Mouse (Mus musculus) mouse trophoblast stem cell (cell line): ENCODE measurements around the gene Sypl.

Experiments used
- in situ Hi-C, 2 experiments: fragments of 300-500 bp; cut with MseI, MboI; formaldehyde crosslinking; loops; 2 replicates in 1 of 2; 3 replicates in 1 of 2; pipeline ENCODE4 v1.15.1; 2025

Sypl gene

GRCm38 (mm10) chr12:32953596-32954215 lies at the start of gene Sypl:
Gene Sypl, plus strand, starts transcription at chr12:32953891.
- in situ Hi-C loops, result no loop called here

GRCm38 (mm10) chr12:32909686-32910085 lies 44.0 kb upstream of the Sypl start:
- in situ Hi-C loops, result loop anchor here in 1 of 2 experiments (5.0 kb wide), 1 partner anchor 98 kb away; no protein-coding TSS in a partner anchor

GRCm38 (mm10) chr12:32910092-32910491 lies 43.6 kb upstream of the Sypl start:
- in situ Hi-C loops, result loop anchor here in 1 of 2 experiments (5.0 kb wide), 1 partner anchor 97 kb away; no protein-coding TSS in a partner anchor

GRCm38 (mm10) chr12:32910560-32911194 lies 43.0 kb upstream of the Sypl start:
- in situ Hi-C loops, result loop anchor here in 1 of 2 experiments (5.0 kb wide), 1 partner anchor 97 kb away; no protein-coding TSS in a partner anchor

- in situ Hi-C loops, result loop anchor here in 1 of 2 experiments (5.0 kb wide), 1 partner anchor 96 kb away; no protein-coding TSS in a partner anchor
Observed at GRCm38 (mm10) chr12:32911569-32911968, 42.1 kb upstream of the Sypl start.

- in situ Hi-C loops, result loop anchor here in 1 of 2 experiments (5.0 kb wide), 1 partner anchor 95 kb away; no protein-coding TSS in a partner anchor
Observed at GRCm38 (mm10) chr12:32912772-32913171, 40.9 kb upstream of the Sypl start.

DNA sequence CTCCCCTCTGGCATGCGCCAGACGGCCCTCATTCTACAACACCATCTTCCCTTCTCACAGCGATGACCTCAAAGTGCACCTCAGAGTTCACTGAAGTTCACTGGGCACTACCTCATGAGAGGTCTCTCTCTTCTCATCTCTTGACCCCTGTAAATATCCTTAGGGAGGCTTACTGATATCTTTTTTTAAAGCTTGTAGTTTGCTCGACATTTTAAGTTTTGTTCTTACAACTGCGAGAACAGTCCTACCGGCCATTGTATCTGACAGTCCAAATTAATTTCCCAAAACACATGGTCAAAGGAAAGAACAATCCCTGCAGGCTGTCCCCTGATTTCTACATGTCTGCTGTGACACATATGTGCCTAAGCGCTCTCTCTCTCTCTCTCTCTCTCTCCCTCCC lies 35.0 kb upstream of the Sypl start:
- in situ Hi-C loops, result no loop called here

- in situ Hi-C loops, result no loop called here
Observed at GRCm38 (mm10) chr12:32919091-32919490, 34.6 kb upstream of the Sypl start.

DNA sequence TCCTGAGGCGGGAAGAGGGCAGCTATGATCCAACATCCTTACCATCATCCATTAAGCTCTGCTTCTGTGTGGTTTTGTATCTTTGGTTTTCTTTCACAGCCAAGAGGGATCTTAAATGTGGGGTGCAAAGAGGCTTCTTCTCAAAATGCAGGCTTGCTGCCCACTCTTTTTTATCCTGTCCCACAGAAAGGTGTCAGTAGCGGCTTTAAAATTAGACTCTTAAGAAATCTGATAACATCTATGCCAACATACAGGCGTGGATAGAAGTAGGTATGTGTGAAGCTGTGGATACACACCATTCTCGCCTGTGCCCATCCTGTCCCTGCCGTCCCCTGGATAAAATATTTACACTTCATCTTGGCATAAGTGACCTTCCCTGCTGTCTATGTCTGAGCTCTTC lies 34.2 kb upstream of the Sypl start:
- in situ Hi-C loops, result no loop called here

GRCm38 (mm10) chr12:32920185-32920788 lies 33.4 kb upstream of the Sypl start:
- in situ Hi-C loops, result loop anchor here in 1 of 2 experiments (10.0 kb wide), 1 partner anchor 95 kb away; no protein-coding TSS in a partner anchor

- in situ Hi-C loops, result loop anchor here in 1 of 2 experiments (10.0 kb wide), 1 partner anchor 94 kb away; no protein-coding TSS in a partner anchor
Observed at GRCm38 (mm10) chr12:32921071-32921470, 32.6 kb upstream of the Sypl start.

- in situ Hi-C loops, result loop anchor here in 1 of 2 experiments (10.0 kb wide), 1 partner anchor 93 kb away; no protein-coding TSS in a partner anchor
Observed at GRCm38 (mm10) chr12:32921532-32922131, 32.1 kb upstream of the Sypl start.

DNA sequence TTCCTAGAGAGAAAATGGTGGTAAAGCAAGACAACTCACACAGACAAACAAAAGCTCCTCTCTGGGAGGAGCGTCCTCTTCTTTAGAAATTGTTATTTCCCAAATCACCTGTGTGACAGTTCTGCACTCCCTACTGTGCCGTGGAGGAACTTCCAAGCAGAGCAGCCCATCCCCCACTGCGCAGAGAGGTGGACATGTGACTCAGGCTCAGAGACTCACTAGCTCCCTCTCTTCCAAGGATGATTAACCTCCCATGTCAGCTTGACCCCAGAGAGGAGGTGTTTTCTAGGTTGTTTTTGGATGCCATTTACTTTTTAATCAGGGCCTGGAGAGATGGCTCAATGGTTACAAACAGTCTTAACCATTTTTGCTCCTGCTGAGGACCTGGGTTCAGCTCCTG lies 29.4 kb upstream of the Sypl start:
- in situ Hi-C loops, result loop anchor here in 1 of 2 experiments (10.0 kb wide), 1 partner anchor 91 kb away; no protein-coding TSS in a partner anchor

DNA sequence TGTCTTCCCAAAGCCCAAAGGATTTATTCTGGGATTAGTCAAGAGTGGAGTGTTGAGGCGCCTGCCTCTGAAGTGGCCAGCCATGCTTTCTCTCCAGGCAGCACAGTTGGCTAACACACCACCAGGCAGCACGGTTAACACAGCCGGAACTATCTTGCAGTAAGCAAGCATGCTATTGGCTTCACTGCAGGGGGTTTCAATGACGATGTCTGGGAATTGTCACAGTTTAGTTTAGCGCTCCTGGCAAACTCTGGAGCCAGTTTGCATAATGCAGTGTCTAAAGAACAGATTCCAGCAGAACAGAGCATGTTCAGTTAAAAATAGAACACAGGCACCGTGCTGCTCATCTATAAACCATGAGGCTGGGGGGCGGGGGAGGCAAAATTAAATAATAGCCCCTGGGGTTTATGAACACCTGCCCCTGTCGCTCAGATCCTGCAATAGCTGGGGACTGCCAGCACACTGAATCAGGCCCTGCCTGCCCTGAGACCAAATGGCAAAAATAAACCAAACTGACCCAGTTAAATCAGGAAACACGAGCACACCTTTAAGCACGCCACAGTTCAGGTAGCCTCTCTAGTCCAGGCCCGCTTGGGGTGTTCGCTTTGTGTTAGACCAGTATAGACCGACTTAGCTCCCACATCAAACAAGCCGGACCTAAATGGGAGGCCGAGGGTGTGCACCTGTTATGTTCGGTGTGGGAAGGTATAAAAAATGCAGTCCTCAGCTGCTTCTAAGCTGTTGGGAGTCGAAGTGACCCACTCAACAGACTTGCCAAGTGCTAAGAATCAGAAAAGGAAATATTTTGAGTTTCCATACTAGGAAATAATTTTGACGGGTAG lies 27.1 kb upstream of the Sypl start:
- in situ Hi-C loops, result loop anchor here in 1 of 2 experiments (10.0 kb wide), 1 partner anchor 88 kb away; no protein-coding TSS in a partner anchor

DNA sequence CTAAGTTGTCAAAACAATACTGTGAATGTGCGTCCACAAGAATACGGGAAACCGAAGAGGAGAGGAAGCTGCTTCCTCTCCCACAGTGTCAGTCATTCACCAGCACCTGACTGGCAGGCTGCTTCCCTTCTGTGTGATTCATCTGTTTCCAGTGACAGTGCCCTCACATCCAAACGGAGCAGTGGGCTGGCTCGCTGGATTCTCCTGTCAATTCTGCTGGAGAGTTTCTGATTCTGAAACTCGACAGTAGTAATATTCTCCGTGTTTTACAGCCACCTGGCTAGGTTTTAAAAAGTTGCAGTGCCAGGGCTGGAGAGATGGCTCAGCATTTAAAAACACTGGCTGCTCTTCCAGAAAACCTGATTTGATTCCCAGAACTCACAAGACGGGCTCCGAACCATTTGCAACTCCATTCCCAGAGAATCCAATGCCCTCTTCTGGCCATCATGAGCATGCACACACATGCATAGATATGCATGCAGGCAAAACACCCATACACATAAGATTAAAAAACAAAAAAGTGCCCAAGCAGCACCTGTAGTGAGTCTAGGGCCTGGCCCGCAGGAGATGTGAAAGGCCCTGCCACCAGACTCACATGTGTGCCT lies 26.4 kb upstream of the Sypl start:
- in situ Hi-C loops, result loop anchor here in 1 of 2 experiments (10.0 kb wide), 1 partner anchor 87 kb away; no protein-coding TSS in a partner anchor

- in situ Hi-C loops, result loop anchor here in 1 of 2 experiments (10.0 kb wide), 1 partner anchor 87 kb away; no protein-coding TSS in a partner anchor
Observed at GRCm38 (mm10) chr12:32928180-32928579, 25.5 kb upstream of the Sypl start.

DNA sequence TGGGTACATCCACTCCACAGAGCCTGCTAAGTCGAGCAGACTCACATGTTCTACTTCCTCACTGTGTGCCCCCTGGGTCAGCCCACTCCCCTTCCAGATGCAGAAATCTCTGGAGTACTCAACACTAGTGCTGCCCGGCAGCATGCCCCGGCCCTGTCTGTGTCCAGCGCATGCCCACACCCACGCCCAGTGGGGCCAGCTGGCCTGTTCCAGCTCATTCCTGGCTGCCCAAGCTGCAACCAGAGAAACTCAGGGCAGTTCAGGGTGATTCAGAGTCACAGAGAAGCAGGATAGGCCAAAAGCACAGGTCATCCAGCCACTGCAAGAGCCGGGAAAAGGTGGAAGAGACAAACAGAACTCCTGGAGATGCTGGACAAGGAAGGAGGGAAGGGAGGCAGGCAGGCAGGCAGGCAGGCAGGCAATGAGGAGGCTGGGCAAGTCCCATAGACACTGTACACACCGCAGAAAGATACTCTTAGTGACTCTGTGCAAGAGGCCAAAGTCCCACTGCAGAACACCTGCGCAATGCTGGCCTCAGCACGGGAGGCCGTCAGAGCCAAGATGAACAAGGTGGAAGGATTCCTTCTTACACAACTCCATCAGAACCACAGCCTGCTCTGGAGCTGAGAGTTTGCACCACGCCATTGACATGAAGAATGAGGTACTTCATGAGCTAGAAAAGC lies 23.7 kb upstream of the Sypl start:
- in situ Hi-C loops, result loop anchor here in 1 of 2 experiments (10.0 kb wide), 1 partner anchor 85 kb away; no protein-coding TSS in a partner anchor

- in situ Hi-C loops, result no loop called here
Observed at GRCm38 (mm10) chr12:32930566-32930965, 23.1 kb upstream of the Sypl start.

DNA sequence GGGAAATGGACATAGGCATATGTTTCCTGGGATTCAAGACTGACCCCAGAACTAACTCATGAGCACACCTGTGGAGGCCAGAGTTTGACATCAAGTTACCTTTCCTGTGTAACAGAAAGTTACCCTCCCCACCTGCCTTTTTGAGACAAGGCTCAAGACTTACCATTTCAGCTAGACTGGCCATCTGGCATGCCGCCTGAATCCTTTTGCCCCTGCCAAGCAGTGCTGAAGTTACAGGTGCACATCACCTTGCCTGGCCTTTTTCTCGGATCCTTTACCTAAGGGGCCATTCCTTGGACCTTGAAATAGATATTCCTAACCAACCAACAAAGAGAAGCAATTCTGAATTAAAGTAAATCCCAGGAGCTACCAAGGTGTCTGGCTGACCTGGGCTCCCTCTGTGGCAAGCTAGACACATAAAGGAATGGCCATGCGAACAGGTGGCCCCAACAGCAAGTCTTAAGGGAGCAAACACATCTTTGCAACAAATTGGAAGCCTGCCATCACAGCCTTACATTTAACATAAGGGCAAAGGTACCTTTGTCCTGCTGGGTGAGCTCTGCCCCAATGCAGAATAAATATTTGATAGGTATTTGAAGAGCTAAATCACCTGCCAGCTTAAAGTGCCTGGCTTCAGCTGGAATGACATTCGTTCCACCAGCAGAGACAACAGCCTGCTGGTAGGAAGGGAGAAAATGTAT lies 17.3 kb upstream of the Sypl start:
- in situ Hi-C loops, result no loop called here
